In the genomic region with DNA sequence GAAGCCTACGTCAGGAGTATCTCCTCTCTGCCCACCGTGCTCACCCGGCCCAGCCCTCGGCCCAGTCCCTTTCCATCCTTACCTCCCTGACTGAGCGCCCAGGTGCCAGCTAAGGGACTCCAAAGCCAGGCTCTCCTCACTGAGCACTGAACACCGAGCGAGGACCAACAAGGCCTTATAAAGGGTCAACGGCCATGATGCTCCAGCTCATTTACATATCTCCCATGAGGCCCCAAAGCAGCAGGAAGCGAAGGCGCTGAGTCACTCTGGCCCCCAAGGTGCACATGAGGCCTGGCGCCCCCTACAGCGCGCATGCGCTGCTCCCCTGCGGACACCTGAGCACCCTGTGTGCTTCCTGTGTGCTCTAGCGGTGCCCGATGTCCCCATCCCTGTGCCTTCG, we compare ENCODE assay signal across 29 mouse cellular contexts. TPM values are rescaled to one million over a fixed set of nuclear protein-coding genes. Genes with fewer than 3 reads are reported as not detected.
DNase-seq lines count a peak whose midpoint lies in the region; ATAC-seq and TF ChIP-seq lines count a peak whose summit lies in the region.
"Had no signal": no experiment of that assay in that cellular context is flagged by ENCODE, and none has a peak within 500 bp of the region (broad histone marks: within the 10 kb centered on the region; RNA-seq: fewer than 3 reads in every experiment).

No protein-coding gene starts in this region.

- no peaks in the 10 kb centered on the region for H3K36me3 ChIP-seq in liver, embryonic 14.5 days (replicated peaks; ENCODE audit: control insufficient read depth, insufficient read depth, low read depth)
- H3K36me3 ChIP-seq in liver, embryonic 12.5 days, result no peaks in the 10 kb centered on the region
- H3K36me3 ChIP-seq in CH12.LX (replicated peaks in 1 of 2; ENCODE audit: control insufficient read depth in 1 of 2, insufficient read depth in 1 of 2, low read length in 1 of 2) (no peaks in the 10 kb centered on the region), G1E (replicated peaks) (peaks cover 29% of the 10 kb centered on the region)
- no peaks in the 10 kb centered on the region for H3K36me3 ChIP-seq in testis, adult 2 months (ENCODE audit: control insufficient read depth, insufficient read depth, low read length)
- H3K36me3 ChIP-seq: limb, embryonic 15.5 days had no signal

- no peak overlapping the region for H3K4me3 ChIP-seq in liver, embryonic 14.5 days (ENCODE audit: insufficient read depth in 1 of 2, low read depth in 2 of 2, low read length in 2 of 2)
- no peak overlapping the region for H3K4me3 ChIP-seq in liver, embryonic 12.5 days
- H3K4me3 ChIP-seq in CH12.LX (replicated peaks in 1 of 3; ENCODE audit: low read depth in 2 of 3, low read length in 2 of 3, poor library complexity in 1 of 3) (no peak overlapping the region), G1E (ENCODE audit: low read depth, low read length) (peak overlapping the region; percentile 73)
- H3K4me3 ChIP-seq in testis, adult 2 months (ENCODE audit: control insufficient read depth, low read depth, low read length), result peak overlapping the region; percentile 90
- H3K4me3 ChIP-seq: limb, embryonic 15.5 days had no signal

- 88% methylated on average over 18 of the region's 18 CpGs for whole genome bisulfite sequencing in liver, embryonic 14.5 days (ENCODE audit: insufficient replicate concordance)
- WGBS in liver, embryonic 12.5 days (ENCODE audit: insufficient replicate concordance), result 85% methylated on average over 18 of the region's 18 CpGs

- H3K4me1 ChIP-seq in liver, embryonic 14.5 days (replicated peaks; ENCODE audit: control insufficient read depth in 2 of 2, insufficient read depth in 2 of 2, low read length in 1 of 2), result peaks cover 0 to 2% of the 10 kb centered on the region in 2 experiments; a peak in 1 of 4 replicates
- H3K4me1 ChIP-seq in liver, embryonic 12.5 days, result peaks cover 20% of the 10 kb centered on the region
- H3K4me1 ChIP-seq in CH12.LX (ENCODE audit: control insufficient read depth in 1 of 2, insufficient read depth in 2 of 2), result peaks cover 0 to 10% of the 10 kb centered on the region in 2 experiments; a peak in 3 of 4 replicates
- peaks cover 46% of the 10 kb centered on the region for H3K4me1 ChIP-seq in G1E (ENCODE audit: insufficient read depth, low read depth, low read length)
- H3K4me1 ChIP-seq in testis, adult 2 months (ENCODE audit: control insufficient read depth, insufficient read depth, low read length), result peaks cover 7% of the 10 kb centered on the region; the same call in 1 of the 2 replicates
- H3K4me1 ChIP-seq: limb, embryonic 15.5 days had no signal

- 0 out of 2 replicates have a peak, but pooled peaks have one; percentile 21 for TF ChIP-seq CTCF in liver, embryonic 14.5 days (IDR thresholded peaks at IDR 0.05; ENCODE audit: low read depth)
- TF ChIP-seq CTCF in CH12.LX (conservative IDR thresholded peaks at IDR 0.05 in 1 of 2, IDR thresholded peaks at IDR 0.05 in 1 of 2; ENCODE audit: low read depth in 2 of 2, low read length in 2 of 2) (peak in 1 of 2 experiments; percentile 25; a peak in 1 of 4 replicates), G1E (IDR thresholded peaks at IDR 0.05; ENCODE audit: low read depth, low read length) (no peak)
- no peak for TF ChIP-seq CTCF in testis, adult 2 months (IDR thresholded peaks at IDR 0.05; ENCODE audit: control insufficient read depth, insufficient read depth, insufficient replicate concordance, low read depth, low read length)

- no peaks in the 10 kb centered on the region for H3K27me3 ChIP-seq in liver, embryonic 14.5 days (ENCODE audit: control insufficient read depth, insufficient read depth, low read length)
- no peaks in the 10 kb centered on the region for H3K27me3 ChIP-seq in liver, embryonic 12.5 days (replicated peaks)
- H3K27me3 ChIP-seq in CH12.LX (replicated peaks) (no peaks in the 10 kb centered on the region), G1E (ENCODE audit: insufficient read depth, low read length) (0 out of 2 replicates have a peak, but pooled peaks cover 4% of the 10 kb centered on the region)
- H3K27me3 ChIP-seq in testis, adult 2 months (ENCODE audit: control insufficient read depth, insufficient read depth, low read length), result no peaks in the 10 kb centered on the region
- H3K27me3 ChIP-seq: limb, embryonic 15.5 days had no signal

- TF ChIP-seq POLR2A in CH12.LX (IDR thresholded peaks at IDR 0.05; ENCODE audit: low read depth, low read length), result no peak
- TF ChIP-seq POLR2A in testis, adult 2 months (IDR thresholded peaks at IDR 0.05; ENCODE audit: control insufficient read depth, low read depth, low read length), result peak; percentile 61

- H3K9me3 ChIP-seq in liver, embryonic 14.5 days (ENCODE audit: control insufficient read depth, low read length), result no peaks in the 10 kb centered on the region
- no peaks in the 10 kb centered on the region for H3K9me3 ChIP-seq in liver, embryonic 12.5 days (replicated peaks)
- no peaks in the 10 kb centered on the region for H3K9me3 ChIP-seq in CH12.LX (replicated peaks; ENCODE audit: low read length)
- H3K9me3 ChIP-seq in G1E (replicated peaks), result no peaks in the 10 kb centered on the region
- H3K9me3 ChIP-seq: limb, embryonic 15.5 days had no signal

- no peaks in the 10 kb centered on the region for H3K79me2 ChIP-seq in CH12.LX (replicated peaks; ENCODE audit: control insufficient read depth, extremely low read depth, insufficient read depth, poor library complexity, severe bottlenecking)

- dilution Hi-C loops in CH12.LX (cut with MboI; ENCODE audit: extremely low pct_ligation_motif_present, extremely low pct_unique_long_range_greater_than_20kb, low sequenced_read_pairs), result no loop called here

- H3K9ac ChIP-seq in liver, embryonic 14.5 days (replicated peaks), result no peak overlapping the region
- no peak overlapping the region for H3K9ac ChIP-seq in liver, embryonic 12.5 days
- no peak overlapping the region for H3K9ac ChIP-seq in CH12.LX (ENCODE audit: insufficient read depth, low read depth)
- H3K9ac ChIP-seq: limb, embryonic 15.5 days had no signal

- TF ChIP-seq EP300 in liver, embryonic 14.5 days (IDR thresholded peaks at IDR 0.05; ENCODE audit: low read depth), result no peak
- no peak for TF ChIP-seq EP300 in CH12.LX (IDR thresholded peaks at IDR 0.05; ENCODE audit: low read length)

- ATAC-seq in liver, embryonic 14.5 days (ENCODE audit: insufficient read depth), result no peak
- no peak for ATAC-seq in liver, embryonic 12.5 days
- ATAC-seq in G1E (ENCODE audit: extremely low read depth, insufficient number of reproducible peaks, low FRiP score, poor library complexity, severe bottlenecking), result peak; percentile 80
- no peak for ATAC-seq in megakaryocyte progenitor cell, adult 5-6 weeks (replicated peaks; ENCODE audit: poor library complexity)
- ATAC-seq: activated CD4-positive, CD25-positive, alpha-beta regulatory T cell, adult 4 months; hindbrain, embryonic 16.5 days had no signal

- H3K4me2 ChIP-seq in liver, embryonic 14.5 days (ENCODE audit: low read depth), result no peak overlapping the region
- H3K4me2 ChIP-seq in liver, embryonic 12.5 days, result no peak overlapping the region
- no peak overlapping the region for H3K4me2 ChIP-seq in CH12.LX (ENCODE audit: insufficient read depth, low read depth, poor library complexity, severe bottlenecking)
- H3K4me2 ChIP-seq: limb, embryonic 15.5 days had no signal

- no peak for TF ChIP-seq RAD21 in CH12.LX (IDR thresholded peaks at IDR 0.05; ENCODE audit: low read depth, low read length)

- no peak for DNase-seq in liver, embryonic 14.5 days (ENCODE audit: low read depth in 3 of 3, low spot score in 3 of 3)
- DNase-seq in CH12.LX (ENCODE audit: extremely low read depth) (peak; percentile 31), G1E (ENCODE audit: low spot score) (peak; percentile 74)
- DNase-seq in right cerebral cortex, postnatal 36 days (ENCODE audit: low spot score in 2 of 2), result no peak
- DNase-seq: adrenal gland, postnatal 10 days; cerebellum, adult 11 months; cerebellum, postnatal 14 days; embryo, embryonic 11 days; heart, postnatal 36 days; kidney, adult 18-20 months; lung, adult 2 months; right cerebral cortex, postnatal 25 days had no signal

- H3K27ac ChIP-seq in liver, embryonic 14.5 days, result no peak overlapping the region
- no peak overlapping the region for H3K27ac ChIP-seq in liver, embryonic 12.5 days
- no peak overlapping the region for H3K27ac ChIP-seq in CH12.LX (ENCODE audit: insufficient read depth, low read depth)
- peak overlapping the region; percentile 96 for H3K27ac ChIP-seq in testis, adult 2 months (ENCODE audit: control insufficient read depth, insufficient read depth, low read depth, low read length)
- H3K27ac ChIP-seq: kidney, postnatal 0 days; limb, embryonic 15.5 days had no signal

- in situ Hi-C loops in CH12.LX (cut with MboI; ENCODE audit: low pct_ligation_motif_present, low pct_unique_long_range_greater_than_20kb, low sequenced_read_pairs), result no loop called here

RNA-seq across cellular contexts. Expression of a gene that starts 0.4 kb away (rescaled TPM):
- polyA plus RNA-seq in liver, embryonic 14.5 days (2012; rRNA removed), result 0.08 and 0.10 TPM in 2 replicates
- not detected in 2 replicates for polyA plus RNA-seq in liver, embryonic 14.5 days (2014; fragmentation: Nextera tagmentation; extraction: Ambion mirVana)
- 0.17 and 0.20 TPM in 2 replicates for polyA plus RNA-seq in liver, embryonic 12.5 days (2016; fragmentation: Nextera tagmentation; extraction: Ambion mirVana)
- total RNA-seq in CH12.LX (2012; rRNA removed), result 0.64 and 0.92 TPM in 2 replicates
- 1.4 and 1.5 TPM in 2 replicates for total RNA-seq in CH12.LX (2014; rRNA removed)
- 2.3 and 2.4 TPM in 2 replicates for polyA plus RNA-seq in CH12.LX (2012; ENCODE audit: insufficient read length, low read depth)
- total RNA-seq in G1E (2014; fragmentation: Nextera tagmentation), result 6.8 and 7.4 TPM in 2 replicates
- 8.0 and 10.8 TPM in 2 replicates for total RNA-seq in G1E (2017)
- 13.2 and 17.1 TPM in 2 replicates for polyA plus RNA-seq in G1E (2012)
- 23.9 and 27.6 TPM in 2 replicates for polyA plus RNA-seq in testis, adult 2 months (2012; rRNA removed)
- total RNA-seq in megakaryocyte progenitor cell, adult 5-6 weeks (2015), result not detected in 2 replicates
- total RNA-seq in megakaryocyte progenitor cell, adult 5-6 weeks (2017), result 0.71 TPM in 1 of 2 replicates, not detected in the other
- total RNA-seq: adrenal gland, postnatal 10 days; gastrocnemius, adult 8-10 months; granulocyte monocyte progenitor cell, adult 5-6 weeks; heart, postnatal 36 days; layer of hippocampus, postnatal 14 days; left cerebral cortex, postnatal 36 days; megakaryocyte-erythroid progenitor cell, adult 5-6 weeks; midbrain, postnatal 0 days; neutrophil, adult 5-6 weeks had no signal
- polyA plus RNA-seq: activated CD4-positive, CD25-positive, alpha-beta regulatory T cell, adult 4 months; embryonic facial prominence, embryonic 14.5 days; heart, embryonic 14.5 days; hindbrain, embryonic 16.5 days; limb, embryonic 15.5 days; lung, adult 2 months; midbrain, postnatal 0 days; stomach, embryonic 16.5 days had no signal

RNA-seq across cellular contexts. Expression of a gene that starts 27.8 kb away (rescaled TPM):
- 0.06 and 0.08 TPM in 2 replicates for polyA plus RNA-seq in liver, embryonic 14.5 days (2012; rRNA removed)
- polyA plus RNA-seq in liver, embryonic 14.5 days (2014; fragmentation: Nextera tagmentation; extraction: Ambion mirVana), result not detected in 2 replicates
- 0.31 and 0.44 TPM in 2 replicates for polyA plus RNA-seq in liver, embryonic 12.5 days (2016; fragmentation: Nextera tagmentation; extraction: Ambion mirVana)
- total RNA-seq in CH12.LX (2012; rRNA removed) (0.21 TPM in 1 of 2 replicates, not detected in the other), CH12.LX (2014; rRNA removed) (0.51 and 0.95 TPM in 2 replicates), G1E (2014; fragmentation: Nextera tagmentation) (not detected in 2 replicates), G1E (2017) (not detected in 2 replicates)
- polyA plus RNA-seq in CH12.LX (2012; ENCODE audit: insufficient read length, low read depth) (0.35 and 0.57 TPM in 2 replicates), G1E (2012) (not detected in 2 replicates)
- 11.7 and 16.1 TPM in 2 replicates for polyA plus RNA-seq in testis, adult 2 months (2012; rRNA removed)
- not detected in 2 replicates for total RNA-seq in megakaryocyte progenitor cell, adult 5-6 weeks (2015)
- not detected in 2 replicates for total RNA-seq in megakaryocyte progenitor cell, adult 5-6 weeks (2017)
- total RNA-seq: adrenal gland, postnatal 10 days; gastrocnemius, adult 8-10 months; granulocyte monocyte progenitor cell, adult 5-6 weeks; heart, postnatal 36 days; layer of hippocampus, postnatal 14 days; left cerebral cortex, postnatal 36 days; megakaryocyte-erythroid progenitor cell, adult 5-6 weeks; midbrain, postnatal 0 days; neutrophil, adult 5-6 weeks had no signal
- polyA plus RNA-seq: activated CD4-positive, CD25-positive, alpha-beta regulatory T cell, adult 4 months; embryonic facial prominence, embryonic 14.5 days; heart, embryonic 14.5 days; hindbrain, embryonic 16.5 days; kidney, postnatal 0 days; limb, embryonic 15.5 days; lung, adult 2 months; midbrain, postnatal 0 days; stomach, embryonic 16.5 days had no signal

RNA-seq across cellular contexts. Expression of a gene that starts 37.1 kb away (rescaled TPM):
- 1.0 and 1.3 TPM in 2 replicates for polyA plus RNA-seq in liver, embryonic 14.5 days (2012; rRNA removed)
- polyA plus RNA-seq in liver, embryonic 14.5 days (2014; fragmentation: Nextera tagmentation; extraction: Ambion mirVana), result 0.61 and 1.0 TPM in 2 replicates
- 0.37 and 0.43 TPM in 2 replicates for polyA plus RNA-seq in liver, embryonic 12.5 days (2016; fragmentation: Nextera tagmentation; extraction: Ambion mirVana)
- total RNA-seq in CH12.LX (2012; rRNA removed), result 0.08 TPM in 1 of 2 replicates, not detected in the other
- total RNA-seq in CH12.LX (2014; rRNA removed), result not detected in 2 replicates
- not detected in 2 replicates for polyA plus RNA-seq in CH12.LX (2012; ENCODE audit: insufficient read length, low read depth)
- total RNA-seq in G1E (2014; fragmentation: Nextera tagmentation), result not detected in 2 replicates
- 0.38 TPM in 1 of 2 replicates, not detected in the other for total RNA-seq in G1E (2017)
- polyA plus RNA-seq in G1E (2012), result not detected in 2 replicates
- polyA plus RNA-seq in testis, adult 2 months (2012; rRNA removed), result 8.9 and 9.0 TPM in 2 replicates
- not detected in 2 replicates for total RNA-seq in megakaryocyte progenitor cell, adult 5-6 weeks (2015)
- total RNA-seq in megakaryocyte progenitor cell, adult 5-6 weeks (2017), result not detected in 2 replicates
- total RNA-seq: gastrocnemius, adult 8-10 months; granulocyte monocyte progenitor cell, adult 5-6 weeks; heart, postnatal 36 days; layer of hippocampus, postnatal 14 days; left cerebral cortex, postnatal 36 days; megakaryocyte-erythroid progenitor cell, adult 5-6 weeks; midbrain, postnatal 0 days; neutrophil, adult 5-6 weeks had no signal
- polyA plus RNA-seq: activated CD4-positive, CD25-positive, alpha-beta regulatory T cell, adult 4 months; heart, embryonic 14.5 days; hindbrain, embryonic 16.5 days; lung, adult 2 months; midbrain, postnatal 0 days had no signal

RNA-seq across cellular contexts. Expression of a gene that starts 42.0 kb away (rescaled TPM):
- polyA plus RNA-seq in liver, embryonic 14.5 days (2012; rRNA removed), result not detected in 2 replicates
- not detected in 2 replicates for polyA plus RNA-seq in liver, embryonic 14.5 days (2014; fragmentation: Nextera tagmentation; extraction: Ambion mirVana)
- polyA plus RNA-seq in liver, embryonic 12.5 days (2016; fragmentation: Nextera tagmentation; extraction: Ambion mirVana), result not detected in 2 replicates
- not detected in 2 replicates for total RNA-seq in CH12.LX (2012; rRNA removed)
- not detected in 2 replicates for total RNA-seq in CH12.LX (2014; rRNA removed)
- not detected in 2 replicates for polyA plus RNA-seq in CH12.LX (2012; ENCODE audit: insufficient read length, low read depth)
- total RNA-seq in G1E (2014; fragmentation: Nextera tagmentation), result not detected in 2 replicates
- 0.05 TPM in 1 of 2 replicates, not detected in the other for total RNA-seq in G1E (2017)
- not detected in 2 replicates for polyA plus RNA-seq in G1E (2012)
- polyA plus RNA-seq in testis, adult 2 months (2012; rRNA removed), result 0.31 and 0.35 TPM in 2 replicates
- total RNA-seq in megakaryocyte progenitor cell, adult 5-6 weeks (2015), result not detected in 2 replicates
- total RNA-seq in megakaryocyte progenitor cell, adult 5-6 weeks (2017), result not detected in 2 replicates
- total RNA-seq: granulocyte monocyte progenitor cell, adult 5-6 weeks; left cerebral cortex, postnatal 36 days; megakaryocyte-erythroid progenitor cell, adult 5-6 weeks; neutrophil, adult 5-6 weeks had no signal
- polyA plus RNA-seq: activated CD4-positive, CD25-positive, alpha-beta regulatory T cell, adult 4 months; kidney, postnatal 0 days had no signal

RNA-seq across cellular contexts. Expression of a gene that starts 54.7 kb away (rescaled TPM):
- polyA plus RNA-seq in liver, embryonic 14.5 days (2012; rRNA removed), result 0.05 and 0.08 TPM in 2 replicates
- 0.04 TPM in 1 of 2 replicates, not detected in the other for polyA plus RNA-seq in liver, embryonic 14.5 days (2014; fragmentation: Nextera tagmentation; extraction: Ambion mirVana)
- polyA plus RNA-seq in liver, embryonic 12.5 days (2016; fragmentation: Nextera tagmentation; extraction: Ambion mirVana), result 0.14 TPM in 1 of 2 replicates, not detected in the other
- total RNA-seq in CH12.LX (2012; rRNA removed), result not detected in 2 replicates
- not detected in 2 replicates for total RNA-seq in CH12.LX (2014; rRNA removed)
- not detected in 2 replicates for polyA plus RNA-seq in CH12.LX (2012; ENCODE audit: insufficient read length, low read depth)
- not detected in 2 replicates for total RNA-seq in G1E (2014; fragmentation: Nextera tagmentation)
- total RNA-seq in G1E (2017), result 0.16 and 0.23 TPM in 2 replicates
- not detected in 2 replicates for polyA plus RNA-seq in G1E (2012)
- polyA plus RNA-seq in testis, adult 2 months (2012; rRNA removed), result not detected in 2 replicates
- total RNA-seq in megakaryocyte progenitor cell, adult 5-6 weeks (2015), result not detected in 2 replicates
- not detected in 2 replicates for total RNA-seq in megakaryocyte progenitor cell, adult 5-6 weeks (2017)
- total RNA-seq: adrenal gland, postnatal 10 days; gastrocnemius, adult 8-10 months; granulocyte monocyte progenitor cell, adult 5-6 weeks; heart, postnatal 36 days; layer of hippocampus, postnatal 14 days; left cerebral cortex, postnatal 36 days; megakaryocyte-erythroid progenitor cell, adult 5-6 weeks; midbrain, postnatal 0 days; neutrophil, adult 5-6 weeks had no signal
- polyA plus RNA-seq: activated CD4-positive, CD25-positive, alpha-beta regulatory T cell, adult 4 months; heart, embryonic 14.5 days; hindbrain, embryonic 16.5 days; midbrain, postnatal 0 days had no signal

Comparison
In these comparisons a context has a peak if more than half of its experiments do, and no peak if none do; other contexts are left out.
1. DNase-seq: peak in CH12.LX (single experiment) and G1E (single experiment); none in liver, embryonic 14.5 days (0 of 3) and right cerebral cortex, postnatal 36 days (0 of 2).
2. H3K4me3 ChIP-seq: peak in G1E (single experiment) and testis, adult 2 months (single experiment); none in liver, embryonic 14.5 days (0 of 2), liver, embryonic 12.5 days (single experiment) and CH12.LX (0 of 3).